Mouse (Mus musculus): ENCODE data around the gene Ncoa1. TPM values are rescaled to one million over a fixed set of nuclear protein-coding genes. Genes with fewer than 3 reads are reported as not detected.

Gene Ncoa1
- 10 to 100 TPM; 40.0 to 42.0 TPM for polyA plus RNA-seq (2017; shearing (Covaris generic))

DNA sequence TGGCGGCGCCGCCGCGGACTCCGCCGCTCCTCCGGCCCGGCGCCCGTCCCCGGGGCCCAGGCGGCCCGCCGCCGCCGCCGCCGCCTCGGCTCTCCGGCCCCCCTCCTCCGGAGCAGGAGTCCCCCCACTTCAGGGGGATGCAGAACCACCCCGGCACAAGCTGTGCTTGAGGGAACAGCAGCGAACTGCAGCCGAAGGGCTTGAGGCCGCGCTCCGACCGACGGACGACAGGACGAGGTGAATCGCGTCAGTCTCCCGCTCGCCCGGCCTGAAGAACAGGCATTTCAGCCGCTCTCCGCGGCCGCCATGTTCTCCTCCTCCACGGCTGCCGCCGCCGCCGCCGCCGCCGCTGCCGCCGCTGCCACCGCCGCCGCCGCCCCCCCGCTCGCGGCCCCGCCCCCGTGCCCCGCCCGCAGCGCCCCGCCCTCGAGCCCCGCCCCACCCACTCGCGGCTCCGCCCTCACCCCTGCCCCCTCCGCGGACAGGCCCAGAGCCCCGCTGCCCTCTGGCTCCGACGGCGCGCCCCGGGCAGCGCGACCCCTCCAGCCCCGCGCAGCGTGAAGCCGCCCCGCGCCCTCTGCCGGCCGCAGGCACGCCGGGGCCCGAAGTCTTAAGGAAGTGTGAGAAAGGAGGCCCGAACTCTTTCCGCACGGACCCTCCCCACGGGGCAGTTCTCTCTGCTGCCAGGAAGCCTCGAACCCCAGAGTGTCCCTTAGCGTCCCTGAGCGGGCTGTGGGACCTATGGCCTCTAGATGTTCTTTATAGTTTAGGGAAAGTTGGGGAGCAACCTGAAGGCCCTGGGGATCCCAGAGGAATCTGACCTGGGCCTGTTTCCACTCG lies at the start of gene Ncoa1:
Ncoa1 (minus strand) TSS at position 351 of the 840 bp plus-strand sequence.

DNA sequence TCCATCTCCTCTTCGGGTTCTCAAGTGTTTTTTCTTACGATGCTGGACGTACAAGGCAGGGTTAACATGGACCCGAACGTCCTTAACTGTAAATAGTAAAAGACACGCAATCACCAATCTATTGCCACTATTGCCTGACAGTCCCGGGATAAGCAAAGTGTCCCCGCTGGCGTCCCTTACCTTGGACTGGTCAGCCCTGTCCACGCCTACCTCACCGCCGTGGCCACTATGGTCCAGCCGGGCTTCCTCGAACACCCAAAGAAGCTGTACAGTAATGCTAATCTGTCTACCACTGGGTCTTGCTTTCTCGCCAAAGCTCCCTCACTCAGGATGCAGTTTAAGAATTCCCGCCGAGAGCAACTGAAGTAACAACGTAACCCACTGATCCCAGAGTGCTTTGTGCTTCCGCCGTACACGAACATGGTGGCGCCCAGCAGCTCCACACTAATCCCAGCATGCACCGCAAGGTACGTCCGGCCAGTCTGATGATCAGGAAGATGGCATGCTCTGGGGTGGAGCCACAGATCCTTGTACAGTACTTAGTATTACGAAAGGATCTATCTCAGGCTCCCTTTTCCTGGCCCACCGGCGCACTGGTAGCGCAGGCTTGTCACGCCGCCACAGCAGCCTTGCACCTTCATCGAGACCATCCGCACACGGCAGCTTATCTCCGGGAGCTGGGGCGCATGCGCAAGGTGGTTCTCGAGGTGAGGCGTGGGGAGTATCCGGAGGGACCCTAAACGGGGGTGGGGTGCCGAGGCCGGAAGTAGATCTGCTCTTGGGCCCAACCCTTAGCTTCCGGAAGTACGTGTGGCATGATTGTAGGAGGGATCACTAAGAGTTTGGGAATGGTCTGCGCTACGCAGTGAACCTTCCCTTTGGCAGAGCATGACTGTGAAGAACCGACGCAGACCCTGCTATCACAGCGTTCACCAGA lies 243.1 kb downstream of the Ncoa1 start, which contains the start of the genes Ptrhd1 and Cenpo:
Ptrhd1 (plus strand) TSS at position 456 of the 937 bp plus-strand sequence.
Cenpo (minus strand) TSS at position 723 of the 937 bp plus-strand sequence.

Other genes with a start within 250 kb of the Ncoa1 start
- gene Ptrhd1, start 243.2 kb downstream of the Ncoa1 start, polyA plus RNA-seq (2017; shearing (Covaris generic)) = 1 to 10 TPM; 5.1 to 5.4 TPM
- gene Cenpo, start 242.9 kb downstream of the Ncoa1 start, polyA plus RNA-seq (2017; shearing (Covaris generic)) = 10 to 100 TPM; 16.4 to 18.1 TPM
- gene Itsn2, start 115.5 kb upstream of the Ncoa1 start, polyA plus RNA-seq (2017; shearing (Covaris generic)) = 100 to 1,000 TPM; 130 to 168 TPM
- gene Gm3625, start 115.7 kb upstream of the Ncoa1 start, polyA plus RNA-seq (2017; shearing (Covaris generic)) = not detected